ENCODE assay signal across 8 mouse cellular contexts in genomic region chr6:136827516-136827880, GRCm38 (mm10). TPM values are rescaled to one million over a fixed set of nuclear protein-coding genes. Genes with fewer than 3 reads are reported as not detected.
A peak's percentile ranks its signal among the peaks of the same experiment; 100 is the strongest.
DNase-seq lines count a peak whose midpoint lies in the region; ATAC-seq and TF ChIP-seq lines count a peak whose summit lies in the region.

Gene BC049715, plus strand, starts transcription at chr6:136827626.

- H3K4me2 ChIP-seq in heart, postnatal 0 days (ENCODE audit: low read depth, low read length): peak within 1 kb of the TSS; percentile 90
- H3K4me2 ChIP-seq in liver, postnatal 0 days (ENCODE audit: low read depth, low read length): peak within 1 kb of the TSS; percentile 89

- WGBS in heart, postnatal 0 days: under 1% methylated on average over 34 of the region's 34 CpGs
- WGBS in liver, postnatal 0 days (ENCODE audit: insufficient replicate concordance): under 1% methylated on average over 34 of the region's 34 CpGs

- peak; percentile 47 for DNase-seq in embryo, embryonic 10.5 days (ENCODE audit: low spot score)
- DNase-seq in embryo, embryonic 9.5 days (ENCODE audit: extremely low spot score): no peak
- DNase-seq in G1E (ENCODE audit: low spot score): no peak
- DNase-seq in heart, postnatal 0 days (ENCODE audit: low spot score): no peak
- DNase-seq in liver, postnatal 0 days: no peak
- DNase-seq in ovary, postnatal 14 days (ENCODE audit: low spot score): no peak
- no peak for DNase-seq in ovary, postnatal 10 days (ENCODE audit: low spot score)
- DNase-seq in left cerebral cortex, adult 11 months (ENCODE audit: low spot score): no peak

- no peaks in the 10 kb centered on the region for H3K9me3 ChIP-seq in G1E (replicated peaks)
- no peaks in the 10 kb centered on the region for H3K9me3 ChIP-seq in heart, postnatal 0 days (replicated peaks; ENCODE audit: control insufficient read depth, low read length)
- no peaks in the 10 kb centered on the region for H3K9me3 ChIP-seq in liver, postnatal 0 days (ENCODE audit: low read length)

- peak within 1 kb of the TSS; percentile 86 for H3K27ac ChIP-seq in heart, postnatal 0 days (ENCODE audit: low read depth)
- H3K27ac ChIP-seq in liver, postnatal 0 days (ENCODE audit: low read depth): peak within 1 kb of the TSS; percentile 90

- TF ChIP-seq EP300 in heart, postnatal 0 days (IDR thresholded peaks at IDR 0.05; ENCODE audit: low read depth): no peak
- TF ChIP-seq EP300 in liver, postnatal 0 days (IDR thresholded peaks at IDR 0.05; ENCODE audit: low read depth): no peak

- H3K36me3 ChIP-seq in G1E (replicated peaks): peaks cover 27% of the 10 kb centered on the region
- H3K36me3 ChIP-seq in heart, postnatal 0 days (replicated peaks; ENCODE audit: control insufficient read depth, insufficient read depth, low read length): peaks cover 29% of the 10 kb centered on the region
- peaks cover 27% of the 10 kb centered on the region for H3K36me3 ChIP-seq in liver, postnatal 0 days (replicated peaks; ENCODE audit: insufficient read depth, low read length)

- no peak for ATAC-seq in G1E (ENCODE audit: extremely low read depth, insufficient number of reproducible peaks, low FRiP score, poor library complexity, severe bottlenecking)
- ATAC-seq in heart, postnatal 0 days (ENCODE audit: insufficient read depth, low read depth): peak; percentile 19
- peak; percentile 26 for ATAC-seq in liver, postnatal 0 days

- H3K4me1 ChIP-seq in G1E (ENCODE audit: insufficient read depth, low read depth, low read length): peaks cover 33% of the 10 kb centered on the region
- peaks cover 11% of the 10 kb centered on the region for H3K4me1 ChIP-seq in heart, postnatal 0 days (ENCODE audit: control insufficient read depth, insufficient read depth)
- peaks cover 16% of the 10 kb centered on the region for H3K4me1 ChIP-seq in liver, postnatal 0 days (ENCODE audit: insufficient read depth)

- no peaks in the 10 kb centered on the region for H3K27me3 ChIP-seq in G1E (ENCODE audit: insufficient read depth, low read length)
- no peaks in the 10 kb centered on the region for H3K27me3 ChIP-seq in heart, postnatal 0 days (ENCODE audit: control insufficient read depth, insufficient read depth, low read length)
- no peaks in the 10 kb centered on the region for H3K27me3 ChIP-seq in liver, postnatal 0 days (ENCODE audit: insufficient read depth, low read length)

- no peak for TF ChIP-seq CTCF in G1E (IDR thresholded peaks at IDR 0.05; ENCODE audit: low read depth, low read length)
- no peak; the same call in 1 of the 2 replicates for TF ChIP-seq CTCF in heart, postnatal 0 days (IDR thresholded peaks at IDR 0.05; ENCODE audit: low read depth)
- no peak for TF ChIP-seq CTCF in liver, postnatal 0 days (IDR thresholded peaks at IDR 0.05; ENCODE audit: low read depth)

- peak within 1 kb of the TSS; percentile 100 for H3K9ac ChIP-seq in heart, postnatal 0 days (replicated peaks; ENCODE audit: low read depth, low read length)
- peak within 1 kb of the TSS; percentile 98 for H3K9ac ChIP-seq in liver, postnatal 0 days (replicated peaks)

- peak within 1 kb of the TSS; percentile 93 for H3K4me3 ChIP-seq in G1E (ENCODE audit: low read depth, low read length)
- peak within 1 kb of the TSS; percentile 100 for H3K4me3 ChIP-seq in heart, postnatal 0 days (ENCODE audit: low read depth, low read length)
- H3K4me3 ChIP-seq in liver, postnatal 0 days (ENCODE audit: low read depth, low read length): peak within 1 kb of the TSS; percentile 93

RNA-seq across cellular contexts. Expression of gene BC049715, which starts in this region (rescaled TPM):
- total RNA-seq in G1E (2014; fragmentation: Nextera tagmentation): 2.0 and 2.6 TPM in 2 replicates
- total RNA-seq in G1E (2017): 1.5 and 1.9 TPM in 2 replicates
- 2.6 and 4.2 TPM in 2 replicates for polyA plus RNA-seq in G1E (2012)
- total RNA-seq in heart, postnatal 0 days (2014; rRNA removed; ENCODE audit: low replicate concordance): 0.04 and 0.43 TPM in 2 replicates
- 1.4 and 2.5 TPM in 2 replicates for polyA plus RNA-seq in heart, postnatal 0 days (2015; fragmentation: Nextera tagmentation; extraction: Ambion mirVana)
- 0.44 and 0.99 TPM in 2 replicates for polyA plus RNA-seq in liver, postnatal 0 days (2015; fragmentation: Nextera tagmentation; extraction: Ambion mirVana)

Comparison
In these comparisons a context has a peak if more than half of its experiments do, and no peak if none do; other contexts are left out.
1. Peak in ATAC-seq, H3K4me3 ChIP-seq, H3K27ac ChIP-seq, H3K9ac ChIP-seq and H3K4me2 ChIP-seq in liver, postnatal 0 days; RNA of the gene not detected or under 1 TPM.